Mouse (Mus musculus): ENCODE data around the gene Adamtsl3.

Gene Adamtsl3

GRCm38 (mm10) chr7:82531376-82531775 is 195.9 kb downstream of the Adamtsl3 start:
- no peak for DNase-seq

GRCm38 (mm10) chr7:82533188-82533587 is 197.7 kb downstream of the Adamtsl3 start:
- DNase-seq: no peak

GRCm38 (mm10) chr7:82533747-82534504 is 198.4 kb downstream of the Adamtsl3 start:
- peak; percentile 83 for DNase-seq

GRCm38 (mm10) chr7:82544390-82544919 is 209.0 kb downstream of the Adamtsl3 start:
- DNase-seq: no peak

- no peak for DNase-seq
Observed at GRCm38 (mm10) chr7:82552005-82552404, 216.5 kb downstream of the Adamtsl3 start.

GRCm38 (mm10) chr7:82555803-82556202 is 220.3 kb downstream of the Adamtsl3 start:
- DNase-seq: no peak

- DNase-seq: no peak
Observed at GRCm38 (mm10) chr7:82556417-82556816, 220.9 kb downstream of the Adamtsl3 start.

GRCm38 (mm10) chr7:82557111-82557510 is 221.6 kb downstream of the Adamtsl3 start:
- DNase-seq: no peak

GRCm38 (mm10) chr7:82566688-82567087 is 231.2 kb downstream of the Adamtsl3 start:
- DNase-seq: no peak

GRCm38 (mm10) chr7:82567811-82568210 is 232.3 kb downstream of the Adamtsl3 start:
- DNase-seq: no peak

- no peak for DNase-seq
Observed at GRCm38 (mm10) chr7:82572981-82573380, 237.5 kb downstream of the Adamtsl3 start.

GRCm38 (mm10) chr7:82580007-82580406 is 244.5 kb downstream of the Adamtsl3 start:
- DNase-seq: no peak

- no peak for DNase-seq
Observed at GRCm38 (mm10) chr7:82581802-82582201, 246.3 kb downstream of the Adamtsl3 start.

GRCm38 (mm10) chr7:82582534-82582933 is 247.0 kb downstream of the Adamtsl3 start:
- DNase-seq: no peak

- DNase-seq: no peak
Observed at GRCm38 (mm10) chr7:82590931-82591330, 255.4 kb downstream of the Adamtsl3 start.

GRCm38 (mm10) chr7:82602008-82602407 is 266.5 kb downstream of the Adamtsl3 start:
- no peak for DNase-seq

GRCm38 (mm10) chr7:82605425-82605824 is 269.9 kb downstream of the Adamtsl3 start:
- DNase-seq: peak; percentile 20

- peak; percentile 36 for DNase-seq
Observed at GRCm38 (mm10) chr7:82609629-82610028, 274.1 kb downstream of the Adamtsl3 start.

- peak; percentile 64 for DNase-seq
Observed at GRCm38 (mm10) chr7:82625342-82625741, 289.8 kb downstream of the Adamtsl3 start.

- no peak for DNase-seq
Observed at GRCm38 (mm10) chr7:82647183-82647582, 311.7 kb downstream of the Adamtsl3 start.

- no peak for DNase-seq
Observed at GRCm38 (mm10) chr7:82647909-82648308, 312.4 kb downstream of the Adamtsl3 start.

- peak; percentile 97 for DNase-seq
Observed at GRCm38 (mm10) chr7:82648353-82649080, 313.0 kb downstream of the Adamtsl3 start, which contains the start of the genes Saxo2 and Efl1. Saxo2 (minus strand) TSS chr7:82648528. Efl1 (plus strand) TSS chr7:82648614.

- DNase-seq: no peak
Observed at GRCm38 (mm10) chr7:82649081-82649445, 313.6 kb downstream of the Adamtsl3 start.
